Mouse (Mus musculus) kidney, adult 2 months (tissue): ENCODE results near the gene Unc13c.

Source experiments
- CTCF ChIP-seq: fragments of 200-500 bp; conservative IDR thresholded peaks from 2 replicates; pipeline ENCODE4 v1.5.1; 2011; ENCODE audit warnings: low read depth, mild to moderate bottlenecking, control low read depth, low read length, moderate library complexity, mixed read lengths; ENCODE audit not compliant: insufficient read depth, insufficient read length
- POLR2A ChIP-seq: fragments of 200-500 bp; IDR thresholded peaks from one replicate; pipeline ENCODE4 v1.6.1; 2011; ENCODE audit warnings: low read depth, low read length, control low read depth

GRCm38 (mm10) chr9:73965322-73965915 lies 3.3 kb downstream of the Unc13c start:
- TF ChIP-seq POLR2A (no peak), CTCF (no peak)
